Mouse (Mus musculus) forebrain, postnatal 0 days (tissue): ENCODE data around the gene Ciao2a. TPM values are rescaled to one million over a fixed set of nuclear protein-coding genes. Genes with fewer than 3 reads are reported as not detected.

Experiments used
- ATAC-seq: fragments of 200-750 bp; cut with Nextera tagmentation; 2 replicates; pipeline ENCODE4 v1.8.0; 2017; ENCODE audit warnings: mild to moderate bottlenecking, moderate library complexity
- DNase-seq: peaks from one replicate; pipeline ENCODE4 v3.0.0-alpha.2; 2015
- H3K27ac ChIP-seq: fragments of 300-500 bp; sonication (generic); 2 replicates; pipeline ENCODE4 v1.5.1; 2014; ENCODE audit warnings: low read depth, mild to moderate bottlenecking, antibody characterized with exemption, low read length, moderate library complexity, mixed read lengths
- H3K27me3 ChIP-seq: fragments of 300-500 bp; sonication (generic); 2 replicates; pipeline ENCODE4 v1.6.1; 2014; ENCODE audit warnings: mild to moderate bottlenecking, low read length, mixed read lengths; ENCODE audit not compliant: insufficient read depth
- H3K36me3 ChIP-seq: fragments of 300-500 bp; sonication (generic); 2 replicates; pipeline ENCODE4 v1.6.1; 2014; ENCODE audit warnings: mild to moderate bottlenecking, moderate library complexity; ENCODE audit not compliant: insufficient read depth
- H3K4me1 ChIP-seq: fragments of 300-500 bp; sonication (generic); 2 replicates; pipeline ENCODE4 v1.6.1; 2014; ENCODE audit warnings: antibody characterized with exemption; ENCODE audit not compliant: insufficient read depth
- H3K4me2 ChIP-seq: fragments of 300-500 bp; sonication (generic); 2 replicates; pipeline ENCODE4 v1.6.1; 2014; ENCODE audit warnings: low read depth, mild to moderate bottlenecking, moderate library complexity
- H3K4me3 ChIP-seq: fragments of 300-500 bp; sonication (generic); 2 replicates; pipeline ENCODE4 v1.5.1; 2014; ENCODE audit warnings: low read depth, low read length, mixed read lengths
- H3K9ac ChIP-seq: fragments of 300-500 bp; sonication (generic); 2 replicates; pipeline ENCODE4 v1.6.1; 2014; ENCODE audit warnings: mild to moderate bottlenecking
- H3K9me3 ChIP-seq: fragments of 300-500 bp; sonication (generic); 2 replicates; pipeline ENCODE4 v1.6.1; 2016; ENCODE audit warnings: low read length
- CTCF ChIP-seq: sonication (generic); IDR thresholded peaks from 2 replicates; pipeline ENCODE4 v1.5.1; 2016; ENCODE audit warnings: antibody characterized with exemption, control low read depth, low read depth
- WGBS: fragments of 180-500 bp; shearing (Covaris S2); extraction: QIAGEN DNeasy Blood & Tissue Kit; methylation state at CpG from one replicate; pipeline ENCODE4 v1.1.7; 2014; 5-methylcytosine and 5-hydroxymethylcytosine counted together
- polyA plus RNA-seq: library from polyadenylated mRNA; unstranded; fragments of >200 nt; fragmentation: Nextera tagmentation; extraction: Ambion mirVana; gene quantifications from 2 replicates; pipeline ENCODE4 v1.2.1, GENCODE M21; 2015
- total RNA-seq: library from RNA; depleted of rRNA; stranded (reverse); fragments of >200 nt; gene quantifications from 2 replicates; pipeline ENCODE4 v1.2.3, GENCODE M21; 2014

The Ciao2a gene
- total and polyA plus RNA-seq, 2 experiments from 2014 or later = 33.0 to 67.7 TPM

DNA sequence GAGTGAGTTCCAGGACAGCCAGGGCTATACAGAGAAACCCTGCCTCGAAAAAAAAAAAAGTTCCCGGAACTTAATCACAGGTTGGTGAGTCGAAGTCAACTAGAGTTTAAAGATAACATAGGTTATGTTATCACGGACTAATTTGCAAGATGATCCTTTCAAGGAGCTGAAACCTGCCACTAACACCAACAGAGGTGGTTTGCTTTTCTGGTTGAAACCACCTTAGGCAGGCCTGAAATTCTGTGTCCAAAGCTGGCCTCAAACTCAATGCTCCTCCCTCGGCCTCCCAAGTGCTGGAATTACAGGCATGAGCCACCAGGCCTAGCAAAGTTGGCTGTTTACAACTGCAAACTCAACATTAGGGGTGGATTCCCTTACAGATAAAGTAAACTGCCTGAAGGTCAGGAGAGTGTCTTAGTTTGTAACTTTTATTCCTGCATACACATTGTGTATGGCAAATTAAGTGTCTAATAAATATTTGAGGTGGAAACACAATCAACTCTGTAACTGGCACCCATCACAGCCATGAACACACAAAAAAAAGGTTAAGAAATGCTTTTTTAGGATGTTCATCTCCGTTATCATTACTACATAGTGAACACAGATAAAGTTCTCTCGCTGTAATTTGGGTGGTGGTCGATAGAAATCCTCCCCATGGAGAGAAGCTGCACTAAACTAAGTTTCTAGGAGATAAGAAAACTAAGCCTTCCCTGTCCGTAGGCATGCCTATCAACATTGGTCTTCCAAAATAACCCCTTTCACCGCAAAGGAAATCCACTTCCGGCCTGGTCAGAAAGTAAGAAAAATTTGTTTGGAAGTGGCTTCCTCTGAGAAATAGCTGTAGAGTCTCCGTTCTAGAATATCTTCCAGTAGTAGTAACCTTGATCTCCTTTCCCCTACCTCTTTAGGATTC is 612 bp upstream of the Ciao2a start:
- no peak for TF ChIP-seq CTCF
- peak overlapping the region; percentile 79 for H3K4me2 ChIP-seq
- DNase-seq (no peak), ATAC-seq (no peak)
- H3K4me1 ChIP-seq = peaks cover 5% of the 10 kb centered on the region
- peak overlapping the region; percentile 64 for H3K4me3 ChIP-seq
- H3K27ac ChIP-seq = no peak overlapping the region
- H3K36me3 ChIP-seq = 0 out of 2 replicates have a peak, but pooled peaks cover 2% of the 10 kb centered on the region
- whole genome bisulfite sequencing = 63% methylated on average over 12 of the region's 12 CpGs
- H3K9ac ChIP-seq = peak overlapping the region; percentile 64; the same call in 1 of the 2 replicates
- no peaks in the 10 kb centered on the region for H3K9me3 ChIP-seq
- no peaks in the 10 kb centered on the region for H3K27me3 ChIP-seq

DNA sequence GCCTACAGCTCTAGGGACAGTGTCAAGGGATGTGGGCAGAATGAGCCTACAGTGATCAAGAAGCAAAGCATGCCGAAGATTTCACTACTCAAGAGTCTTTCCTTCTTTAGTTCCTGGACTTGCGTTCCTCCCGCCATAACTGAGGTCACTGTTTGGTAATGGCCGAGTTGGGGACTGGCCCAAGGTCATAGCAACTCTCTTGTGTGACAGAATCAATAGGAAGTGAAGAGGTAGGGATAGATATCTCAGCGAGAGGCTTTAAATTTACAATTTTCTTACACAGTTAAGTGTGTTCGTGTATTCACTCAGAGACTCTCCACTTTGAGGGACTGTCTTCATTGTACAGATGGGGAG is 759 bp downstream of the Ciao2a start:
- TF ChIP-seq CTCF = no peak
- Histone ChIP-seq H3K9ac (peak overlapping the region; percentile 64), H3K27me3 (no peaks in the 10 kb centered on the region), H3K36me3 (0 out of 2 replicates have a peak, but pooled peaks cover 4% of the 10 kb centered on the region), H3K4me2 (peak overlapping the region; percentile 79), H3K27ac (peak overlapping the region; percentile 67; the same call in 1 of the 2 replicates), H3K4me3 (peak overlapping the region; percentile 64), H3K9me3 (no peaks in the 10 kb centered on the region), H3K4me1 (peaks cover 5% of the 10 kb centered on the region)
- WGBS = 41% methylated on average over 6 of the region's 6 CpGs
- no peak for ATAC-seq
- DNase-seq = no peak

DNA sequence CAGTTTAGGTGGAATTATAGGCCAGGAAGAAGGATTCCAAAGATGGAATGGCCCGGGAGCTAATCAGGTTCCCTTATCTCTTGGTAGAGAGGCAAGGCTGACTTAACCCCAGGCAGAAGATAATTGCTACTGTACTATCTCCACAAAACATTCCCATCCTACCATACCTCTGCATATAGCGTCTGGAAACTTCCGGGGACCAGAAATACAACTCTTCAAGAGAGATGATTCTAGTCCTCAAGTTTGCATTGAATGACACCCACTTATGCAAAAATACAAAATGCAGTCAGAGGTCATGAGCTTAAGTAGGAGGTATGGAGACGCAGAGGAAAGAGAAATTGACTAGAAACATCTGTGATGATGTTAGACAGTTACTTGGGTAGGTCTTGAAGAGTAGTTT is 1.5 kb downstream of the Ciao2a start:
- no peak overlapping the region; the same call in 1 of the 2 replicates for H3K4me2 ChIP-seq
- H3K4me3 ChIP-seq = no peak overlapping the region
- no peak for TF ChIP-seq CTCF
- H3K27ac ChIP-seq = no peak overlapping the region
- peaks cover 7% of the 10 kb centered on the region; the same call in 1 of the 2 replicates for H3K36me3 ChIP-seq
- no peak for ATAC-seq
- no peak for DNase-seq
- no peak overlapping the region for H3K9ac ChIP-seq
- no peaks in the 10 kb centered on the region for H3K9me3 ChIP-seq
- no peaks in the 10 kb centered on the region for H3K27me3 ChIP-seq
- WGBS = 96% methylated on average over 4 of the region's 4 CpGs
- H3K4me1 ChIP-seq = peaks cover 5% of the 10 kb centered on the region

DNA sequence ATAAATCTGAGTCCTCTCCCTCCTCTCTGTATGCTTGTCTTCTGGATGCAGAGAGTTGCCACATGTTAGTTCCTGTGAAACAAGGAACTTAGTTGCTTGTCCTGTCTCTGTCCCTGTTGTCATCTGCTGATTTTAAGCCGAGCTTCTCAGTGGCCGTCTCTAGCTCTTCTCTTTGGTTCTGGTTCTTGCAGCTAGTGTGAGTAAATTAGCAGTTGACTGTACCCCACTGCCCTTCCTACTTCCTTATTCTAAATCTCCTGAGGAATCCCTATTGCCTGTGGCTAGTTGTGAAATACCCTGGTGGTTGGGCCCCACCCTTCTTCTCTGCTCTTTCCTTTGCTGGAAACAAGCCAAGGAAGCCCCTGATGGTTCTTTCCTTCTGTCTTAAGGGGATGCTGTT is 5.1 kb downstream of the Ciao2a start:
- no peak overlapping the region for H3K9ac ChIP-seq
- H3K9me3 ChIP-seq = no peaks in the 10 kb centered on the region
- DNase-seq (no peak), ATAC-seq (no peak)
- no peak overlapping the region for H3K4me2 ChIP-seq
- peaks cover 5% of the 10 kb centered on the region for H3K4me1 ChIP-seq
- H3K27ac ChIP-seq = no peak overlapping the region
- no peak for TF ChIP-seq CTCF
- no peaks in the 10 kb centered on the region for H3K27me3 ChIP-seq
- peaks cover 30% of the 10 kb centered on the region for H3K36me3 ChIP-seq
- WGBS = 80% methylated on average over 2 of the region's 2 CpGs
- H3K4me3 ChIP-seq = no peak overlapping the region

DNA sequence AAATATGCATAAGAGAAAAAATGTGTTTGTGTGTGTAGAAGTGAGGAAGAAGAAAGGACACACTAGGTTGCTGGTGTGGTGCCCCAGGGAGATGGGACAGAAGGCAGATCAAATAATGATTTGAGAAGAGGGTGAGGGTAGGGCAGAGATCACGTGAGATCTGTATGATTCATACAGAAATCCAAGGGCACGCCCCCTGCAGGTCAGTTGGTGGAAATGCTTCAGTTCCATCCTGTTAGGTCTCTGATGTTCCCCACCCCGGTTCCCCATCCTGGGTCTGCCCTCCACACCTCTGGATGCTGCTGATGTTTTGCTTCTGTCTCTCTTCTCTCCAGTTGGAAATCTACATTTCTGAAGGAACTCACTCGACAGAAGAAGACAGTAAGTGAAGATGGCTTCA is 9.6 kb downstream of the Ciao2a start:
- no peaks in the 10 kb centered on the region for H3K27me3 ChIP-seq
- no peak overlapping the region for H3K27ac ChIP-seq
- peak; percentile 56 for TF ChIP-seq CTCF
- peaks cover 62% of the 10 kb centered on the region for H3K36me3 ChIP-seq
- ATAC-seq (no peak), DNase-seq (no peak)
- 50% methylated on average over 4 of the region's 4 CpGs for WGBS
- no peak overlapping the region for H3K9ac ChIP-seq
- no peak overlapping the region for H3K4me2 ChIP-seq
- H3K4me3 ChIP-seq = no peak overlapping the region
- H3K9me3 ChIP-seq = no peaks in the 10 kb centered on the region
- H3K4me1 ChIP-seq = no peaks in the 10 kb centered on the region

DNA sequence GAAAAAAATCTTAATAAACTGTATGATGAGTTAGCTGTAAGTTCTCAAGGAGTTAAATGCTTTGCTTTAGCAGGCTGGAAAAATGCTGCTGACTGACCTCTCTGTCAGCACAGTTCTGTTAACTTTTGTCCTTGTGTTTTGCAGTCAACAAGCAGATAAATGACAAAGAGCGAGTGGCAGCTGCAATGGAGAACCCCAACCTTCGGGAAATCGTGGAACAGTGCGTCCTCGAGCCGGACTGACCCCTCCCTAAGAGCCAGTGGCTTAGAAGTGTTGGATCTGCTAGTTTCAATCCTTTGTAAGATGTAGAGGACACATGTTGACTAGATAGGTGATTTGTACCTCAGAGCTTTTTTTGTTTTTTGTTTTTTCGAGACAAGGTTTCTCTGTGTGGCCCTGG is 11.8 kb downstream of the Ciao2a start:
- ATAC-seq (no peak), DNase-seq (no peak)
- no peaks in the 10 kb centered on the region for H3K4me1 ChIP-seq
- H3K9ac ChIP-seq = no peak overlapping the region
- 89% methylated on average over 7 of the region's 7 CpGs for WGBS
- no peak overlapping the region for H3K4me2 ChIP-seq
- no peaks in the 10 kb centered on the region for H3K27me3 ChIP-seq
- H3K9me3 ChIP-seq = no peaks in the 10 kb centered on the region
- no peak for TF ChIP-seq CTCF
- no peak overlapping the region for H3K27ac ChIP-seq
- no peak overlapping the region for H3K4me3 ChIP-seq
- peaks cover 56% of the 10 kb centered on the region for H3K36me3 ChIP-seq

DNA sequence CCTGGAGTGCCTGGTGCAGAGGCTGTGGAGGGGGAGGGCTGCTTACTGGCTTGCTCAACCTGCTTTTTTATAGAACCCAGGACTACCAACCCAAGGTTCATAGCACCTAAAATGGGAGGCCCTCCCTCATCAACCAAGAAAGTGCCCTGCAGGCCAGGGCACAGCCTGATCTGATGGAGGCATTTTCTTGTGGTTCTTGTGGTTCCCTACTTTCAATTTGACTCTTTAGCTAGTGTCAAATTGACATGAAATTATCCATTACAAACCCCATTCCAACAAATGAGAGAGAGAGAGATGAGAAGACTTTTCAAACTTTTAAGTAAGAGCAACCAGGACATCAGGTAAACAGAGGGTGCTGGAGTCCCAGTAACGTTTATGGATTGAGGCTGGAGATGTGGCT is 15.9 kb downstream of the Ciao2a start:
- Histone ChIP-seq H3K27ac (no peak overlapping the region), H3K36me3 (peaks cover 29% of the 10 kb centered on the region), H3K9me3 (no peaks in the 10 kb centered on the region), H3K4me1 (no peaks in the 10 kb centered on the region), H3K27me3 (no peaks in the 10 kb centered on the region), H3K4me3 (no peak overlapping the region), H3K9ac (no peak overlapping the region), H3K4me2 (no peak overlapping the region)
- no peak for DNase-seq
- TF ChIP-seq CTCF = no peak
- 75% methylated on average over 1 of the region's 1 CpGs for WGBS
- ATAC-seq = no peak
